Mouse (Mus musculus): Measurements from ENCODE around the gene Gm13275. TPM values are rescaled to one million over a fixed set of nuclear protein-coding genes. Genes with fewer than 3 reads are reported as not detected.
"Not testable (repeated sequence)": the region's sequence is repeated elsewhere in the genome, so short reads cannot be mapped to it uniquely, and the experiment has no call there.

The Gm13275 gene
- polyA plus RNA-seq, 1 experiment from 2014 or later = not detected

DNA sequence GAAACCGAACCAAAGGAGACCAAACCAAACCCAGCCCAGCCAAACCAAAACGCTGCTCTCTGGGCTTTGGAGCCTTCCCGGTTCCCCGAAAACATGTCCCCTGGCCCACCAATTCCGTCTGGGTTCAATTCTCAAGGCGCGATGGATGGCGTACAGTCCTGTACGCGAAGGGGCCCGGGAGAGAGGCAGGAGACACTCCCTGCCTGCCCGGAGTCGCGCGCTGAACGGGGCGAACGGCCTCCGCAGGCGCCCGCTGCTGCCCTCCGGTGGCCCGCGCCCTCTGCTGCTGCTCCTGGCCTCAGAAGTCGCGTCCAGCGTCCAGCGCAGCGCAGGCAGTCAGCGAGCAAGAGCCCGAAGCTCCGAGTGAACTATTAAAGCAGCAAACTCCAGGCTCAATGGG is 20.8 kb upstream of the Gm13275 start, which contains the start of gene Gm13290:
TSS of gene Gm13290 (plus strand) at position 301 of the 400 bp plus-strand sequence.
- WGBS = no CpG with 5 or more reads among the region's 32 CpGs
- not testable (repeated sequence) for H3K4me2 ChIP-seq; H3K27ac ChIP-seq (replicated peaks); H3K4me3 ChIP-seq; H3K27me3 ChIP-seq; ATAC-seq (ENCODE audit: low FRiP score, low read depth); H3K9ac ChIP-seq; H3K36me3 ChIP-seq; H3K4me1 ChIP-seq (replicated peaks); H3K9me3 ChIP-seq

DNA sequence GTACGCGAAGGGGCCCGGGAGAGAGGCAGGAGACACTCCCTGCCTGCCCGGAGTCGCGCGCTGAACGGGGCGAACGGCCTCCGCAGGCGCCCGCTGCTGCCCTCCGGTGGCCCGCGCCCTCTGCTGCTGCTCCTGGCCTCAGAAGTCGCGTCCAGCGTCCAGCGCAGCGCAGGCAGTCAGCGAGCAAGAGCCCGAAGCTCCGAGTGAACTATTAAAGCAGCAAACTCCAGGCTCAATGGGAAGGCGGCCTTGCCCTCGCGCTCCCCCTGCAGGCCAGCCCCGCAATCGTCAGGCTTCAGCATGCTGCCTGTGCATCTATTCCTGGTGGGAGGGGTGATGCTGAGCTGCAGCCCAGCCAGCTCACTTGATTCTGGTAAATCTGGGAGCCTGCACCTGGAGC is 17.7 kb upstream of the Gm13275 start, which contains the start of gene Gm13289:
TSS of gene Gm13289 (plus strand) at position 301 of the 400 bp plus-strand sequence.
- not testable (repeated sequence) for H3K27ac ChIP-seq (replicated peaks); H3K27me3 ChIP-seq; H3K9ac ChIP-seq; H3K9me3 ChIP-seq; ATAC-seq (ENCODE audit: low FRiP score, low read depth); H3K4me3 ChIP-seq; H3K4me1 ChIP-seq (replicated peaks); H3K36me3 ChIP-seq; H3K4me2 ChIP-seq
- WGBS = no CpG with 5 or more reads among the region's 29 CpGs

DNA sequence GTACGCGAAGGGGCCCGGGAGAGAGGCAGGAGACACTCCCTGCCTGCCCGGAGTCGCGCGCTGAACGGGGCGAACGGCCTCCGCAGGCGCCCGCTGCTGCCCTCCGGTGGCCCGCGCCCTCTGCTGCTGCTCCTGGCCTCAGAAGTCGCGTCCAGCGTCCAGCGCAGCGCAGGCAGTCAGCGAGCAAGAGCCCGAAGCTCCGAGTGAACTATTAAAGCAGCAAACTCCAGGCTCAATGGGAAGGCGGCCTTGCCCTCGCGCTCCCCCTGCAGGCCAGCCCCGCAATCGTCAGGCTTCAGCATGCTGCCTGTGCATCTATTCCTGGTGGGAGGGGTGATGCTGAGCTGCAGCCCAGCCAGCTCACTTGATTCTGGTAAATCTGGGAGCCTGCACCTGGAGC is 14.7 kb upstream of the Gm13275 start, which contains the start of gene Gm13272:
TSS of gene Gm13272 (plus strand) at position 301 of the 400 bp plus-strand sequence.
- not testable (repeated sequence) for H3K4me1 ChIP-seq (replicated peaks); H3K36me3 ChIP-seq; H3K9me3 ChIP-seq; ATAC-seq (ENCODE audit: low FRiP score, low read depth); H3K4me3 ChIP-seq; H3K27ac ChIP-seq (replicated peaks); H3K9ac ChIP-seq; H3K4me2 ChIP-seq; H3K27me3 ChIP-seq
- WGBS = no CpG with 5 or more reads among the region's 29 CpGs

DNA sequence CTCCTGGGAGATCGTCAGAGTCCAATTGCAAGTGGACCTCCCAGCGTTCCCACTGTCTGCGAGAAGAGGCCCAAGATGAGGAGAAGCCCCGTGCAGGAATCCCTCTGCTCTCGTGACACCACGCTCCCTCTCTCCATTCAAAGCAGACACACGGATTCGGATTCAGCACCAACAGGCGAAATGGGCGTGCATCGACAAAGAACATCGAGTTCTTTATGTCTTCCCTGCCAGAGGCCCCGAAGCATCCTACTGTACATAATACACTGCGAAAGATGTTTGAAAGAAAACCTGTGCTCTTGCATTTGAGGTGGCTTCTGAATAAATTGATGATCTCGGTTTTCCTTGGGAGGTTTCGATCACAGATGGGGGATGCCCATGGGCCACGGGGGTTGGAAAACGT is 14.0 kb upstream of the Gm13275 start:
- H3K4me3 ChIP-seq; H3K9me3 ChIP-seq; H3K27ac ChIP-seq (replicated peaks); H3K27me3 ChIP-seq; ATAC-seq (ENCODE audit: low FRiP score, low read depth); H3K36me3 ChIP-seq; H3K4me2 ChIP-seq; H3K9ac ChIP-seq; H3K4me1 ChIP-seq (replicated peaks): not testable (repeated sequence)
- WGBS = 50% methylated on average over 16 of the region's 18 CpGs

DNA sequence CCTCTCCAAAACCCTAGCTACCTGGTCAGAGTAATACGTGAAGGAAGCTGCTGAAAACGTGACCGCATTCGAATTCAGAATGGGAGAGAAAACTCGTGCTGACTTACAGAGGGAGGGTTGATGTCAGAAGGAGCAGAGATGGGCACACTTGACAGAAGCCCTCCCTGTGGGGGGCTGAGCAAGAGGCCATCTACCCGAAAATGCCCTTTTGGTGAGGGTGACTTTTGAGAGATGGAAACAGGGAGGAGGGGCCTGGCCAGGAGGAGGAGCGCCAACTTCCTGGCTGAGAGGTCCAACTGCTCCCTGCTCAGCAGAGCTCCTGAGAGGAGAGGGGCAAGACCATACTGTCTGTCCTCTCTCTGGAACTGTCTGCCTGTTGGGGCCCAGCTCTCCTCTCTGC is 12.5 kb upstream of the Gm13275 start, which contains the start of gene Ifnz:
TSS of gene Ifnz (plus strand) at position 301 of the 400 bp plus-strand sequence.
- Histone ChIP-seq H3K4me2 (peak within 1 kb of the TSS; percentile 50), H3K4me3 (0 out of 2 replicates have a peak within 1 kb of the TSS, but pooled peaks have one; percentile 15)
- not testable (repeated sequence) for H3K27me3 ChIP-seq; H3K4me1 ChIP-seq (replicated peaks); H3K9me3 ChIP-seq; H3K36me3 ChIP-seq; H3K27ac ChIP-seq (replicated peaks); ATAC-seq (ENCODE audit: low FRiP score, low read depth); H3K9ac ChIP-seq
- WGBS = 17% methylated on average over 4 of the region's 7 CpGs

DNA sequence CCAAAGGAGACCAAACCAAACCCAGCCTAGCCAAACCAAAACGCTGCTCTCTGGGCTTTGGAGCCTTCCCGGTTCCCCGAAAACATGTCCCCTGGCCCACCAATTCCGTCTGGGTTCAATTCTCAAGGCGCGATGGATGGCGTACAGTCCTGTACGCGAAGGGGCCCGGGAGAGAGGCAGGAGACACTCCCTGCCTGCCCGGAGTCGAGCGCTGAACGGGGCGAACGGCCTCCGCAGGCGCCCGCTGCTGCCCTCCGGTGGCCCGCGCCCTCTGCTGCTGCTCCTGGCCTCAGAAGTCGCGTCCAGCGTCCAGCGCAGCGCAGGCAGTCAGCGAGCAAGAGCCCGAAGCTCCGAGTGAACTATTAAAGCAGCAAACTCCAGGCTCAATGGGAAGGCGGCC is 12.0 kb upstream of the Gm13275 start:
- H3K9me3 ChIP-seq; H3K27me3 ChIP-seq; H3K27ac ChIP-seq (replicated peaks); H3K36me3 ChIP-seq; ATAC-seq (ENCODE audit: low FRiP score, low read depth); H3K4me1 ChIP-seq (replicated peaks); H3K9ac ChIP-seq: not testable (repeated sequence)
- H3K4me3 ChIP-seq = 0 out of 2 replicates have a peak overlapping the region, but pooled peaks have one; percentile 15
- H3K4me2 ChIP-seq = peak overlapping the region; percentile 50
- 0% methylated on average over 3 of the region's 31 CpGs for WGBS

DNA sequence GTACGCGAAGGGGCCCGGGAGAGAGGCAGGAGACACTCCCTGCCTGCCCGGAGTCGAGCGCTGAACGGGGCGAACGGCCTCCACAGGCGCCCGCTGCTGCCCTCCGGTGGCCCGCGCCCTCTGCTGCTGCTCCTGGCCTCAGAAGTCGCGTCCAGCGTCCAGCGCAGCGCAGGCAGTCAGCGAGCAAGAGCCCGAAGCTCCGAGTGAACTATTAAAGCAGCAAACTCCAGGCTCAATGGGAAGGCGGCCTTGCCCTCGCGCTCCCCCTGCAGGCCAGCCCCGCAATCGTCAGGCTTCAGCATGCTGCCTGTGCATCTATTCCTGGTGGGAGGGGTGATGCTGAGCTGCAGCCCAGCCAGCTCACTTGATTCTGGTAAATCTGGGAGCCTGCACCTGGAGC is 8.9 kb upstream of the Gm13275 start, which contains the start of gene Gm13276:
TSS of gene Gm13276 (plus strand) at position 301 of the 400 bp plus-strand sequence.
- not testable (repeated sequence) for H3K27ac ChIP-seq (replicated peaks); H3K4me3 ChIP-seq; H3K36me3 ChIP-seq; ATAC-seq (ENCODE audit: low FRiP score, low read depth); H3K4me2 ChIP-seq; H3K9ac ChIP-seq; H3K4me1 ChIP-seq (replicated peaks); H3K9me3 ChIP-seq; H3K27me3 ChIP-seq
- WGBS = no CpG with 5 or more reads among the region's 27 CpGs

DNA sequence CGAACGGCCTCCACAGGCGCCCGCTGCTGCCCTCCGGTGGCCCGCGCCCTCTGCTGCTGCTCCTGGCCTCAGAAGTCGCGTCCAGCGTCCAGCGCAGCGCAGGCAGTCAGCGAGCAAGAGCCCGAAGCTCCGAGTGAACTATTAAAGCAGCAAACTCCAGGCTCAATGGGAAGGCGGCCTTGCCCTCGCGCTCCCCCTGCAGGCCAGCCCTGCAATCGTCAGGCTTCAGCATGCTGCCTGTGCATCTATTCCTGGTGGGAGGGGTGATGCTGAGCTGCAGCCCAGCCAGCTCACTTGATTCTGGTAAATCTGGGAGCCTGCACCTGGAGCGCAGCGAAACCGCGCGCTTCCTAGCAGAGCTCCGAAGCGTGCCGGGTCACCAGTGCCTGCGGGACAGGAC is 5.9 kb upstream of the Gm13275 start, which contains the start of gene Gm13277:
TSS of gene Gm13277 (plus strand) at position 231 of the 400 bp plus-strand sequence.
- H3K9me3 ChIP-seq; H3K4me1 ChIP-seq (replicated peaks); H3K4me3 ChIP-seq; H3K27ac ChIP-seq (replicated peaks); H3K36me3 ChIP-seq; ATAC-seq (ENCODE audit: low FRiP score, low read depth); H3K27me3 ChIP-seq; H3K9ac ChIP-seq; H3K4me2 ChIP-seq: not testable (repeated sequence)
- no CpG with 5 or more reads among the region's 28 CpGs for WGBS

DNA sequence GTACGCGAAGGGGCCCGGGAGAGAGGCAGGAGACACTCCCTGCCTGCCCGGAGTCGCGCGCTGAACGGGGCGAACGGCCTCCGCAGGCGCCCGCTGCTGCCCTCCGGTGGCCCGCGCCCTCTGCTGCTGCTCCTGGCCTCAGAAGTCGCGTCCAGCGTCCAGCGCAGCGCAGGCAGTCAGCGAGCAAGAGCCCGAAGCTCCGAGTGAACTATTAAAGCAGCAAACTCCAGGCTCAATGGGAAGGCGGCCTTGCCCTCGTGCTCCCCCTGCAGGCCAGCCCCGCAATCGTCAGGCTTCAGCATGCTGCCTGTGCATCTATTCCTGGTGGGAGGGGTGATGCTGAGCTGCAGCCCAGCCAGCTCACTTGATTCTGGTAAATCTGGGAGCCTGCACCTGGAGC is 3.0 kb upstream of the Gm13275 start, which contains the start of gene Gm13278:
TSS of gene Gm13278 (plus strand) at position 301 of the 400 bp plus-strand sequence.
- not testable (repeated sequence) for ATAC-seq (ENCODE audit: low FRiP score, low read depth); H3K4me1 ChIP-seq (replicated peaks); H3K9ac ChIP-seq; H3K27me3 ChIP-seq; H3K9me3 ChIP-seq; H3K27ac ChIP-seq (replicated peaks); H3K4me2 ChIP-seq; H3K4me3 ChIP-seq; H3K36me3 ChIP-seq
- WGBS = no CpG with 5 or more reads among the region's 28 CpGs

DNA sequence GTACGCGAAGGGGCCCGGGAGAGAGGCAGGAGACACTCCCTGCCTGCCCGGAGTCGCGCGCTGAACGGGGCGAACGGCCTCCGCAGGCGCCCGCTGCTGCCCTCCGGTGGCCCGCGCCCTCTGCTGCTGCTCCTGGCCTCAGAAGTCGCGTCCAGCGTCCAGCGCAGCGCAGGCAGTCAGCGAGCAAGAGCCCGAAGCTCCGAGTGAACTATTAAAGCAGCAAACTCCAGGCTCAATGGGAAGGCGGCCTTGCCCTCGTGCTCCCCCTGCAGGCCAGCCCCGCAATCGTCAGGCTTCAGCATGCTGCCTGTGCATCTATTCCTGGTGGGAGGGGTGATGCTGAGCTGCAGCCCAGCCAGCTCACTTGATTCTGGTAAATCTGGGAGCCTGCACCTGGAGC is 2.8 kb downstream of the Gm13275 start, which contains the start of gene Gm13279:
TSS of gene Gm13279 (plus strand) at position 301 of the 400 bp plus-strand sequence.
- not testable (repeated sequence) for ATAC-seq (ENCODE audit: low FRiP score, low read depth); H3K4me3 ChIP-seq
- WGBS = no CpG with 5 or more reads among the region's 28 CpGs

DNA sequence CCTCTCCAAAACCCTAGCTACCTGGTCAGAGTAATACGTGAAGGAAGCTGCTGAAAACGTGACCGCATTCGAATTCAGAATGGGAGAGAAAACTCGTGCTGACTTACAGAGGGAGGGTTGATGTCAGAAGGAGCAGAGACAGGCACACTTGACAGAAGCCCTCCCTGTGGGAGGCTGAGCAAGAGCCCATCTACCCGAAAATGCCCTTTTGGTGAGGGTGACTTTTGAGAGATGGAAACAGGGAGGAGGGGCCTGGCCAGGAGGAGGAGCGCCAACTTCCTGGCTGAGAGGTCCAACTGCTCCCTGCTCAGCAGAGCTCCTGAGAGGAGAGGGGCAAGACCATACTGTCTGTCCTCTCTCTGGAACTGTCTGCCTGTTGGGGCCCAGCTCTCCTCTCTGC is 5.1 kb downstream of the Gm13275 start, which contains the start of gene Gm13285:
TSS of gene Gm13285 (plus strand) at position 301 of the 400 bp plus-strand sequence.
- not testable (repeated sequence) for H3K27ac ChIP-seq (replicated peaks); ATAC-seq (ENCODE audit: low FRiP score, low read depth); H3K4me1 ChIP-seq (replicated peaks); H3K4me3 ChIP-seq; H3K4me2 ChIP-seq; H3K9me3 ChIP-seq; H3K27me3 ChIP-seq; H3K9ac ChIP-seq; H3K36me3 ChIP-seq
- WGBS = 14% methylated on average over 6 of the region's 7 CpGs

More for the DNA sequence above, 2.8 kb downstream of the Gm13275 start, which contains the start of gene Gm13279:
- H3K4me2 ChIP-seq; H3K4me1 ChIP-seq (replicated peaks); H3K36me3 ChIP-seq; H3K27me3 ChIP-seq; H3K27ac ChIP-seq (replicated peaks); H3K9me3 ChIP-seq; H3K9ac ChIP-seq: not testable (repeated sequence)

DNA sequence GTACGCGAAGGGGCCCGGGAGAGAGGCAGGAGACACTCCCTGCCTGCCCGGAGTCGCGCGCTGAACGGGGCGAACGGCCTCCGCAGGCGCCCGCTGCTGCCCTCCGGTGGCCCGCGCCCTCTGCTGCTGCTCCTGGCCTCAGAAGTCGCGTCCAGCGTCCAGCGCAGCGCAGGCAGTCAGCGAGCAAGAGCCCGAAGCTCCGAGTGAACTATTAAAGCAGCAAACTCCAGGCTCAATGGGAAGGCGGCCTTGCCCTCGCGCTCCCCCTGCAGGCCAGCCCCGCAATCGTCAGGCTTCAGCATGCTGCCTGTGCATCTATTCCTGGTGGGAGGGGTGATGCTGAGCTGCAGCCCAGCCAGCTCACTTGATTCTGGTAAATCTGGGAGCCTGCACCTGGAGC is 8.7 kb downstream of the Gm13275 start, which contains the start of gene Gm13287:
TSS of gene Gm13287 (plus strand) at position 301 of the 400 bp plus-strand sequence.
- not testable (repeated sequence) for H3K27ac ChIP-seq (replicated peaks); H3K9ac ChIP-seq; H3K4me2 ChIP-seq; H3K27me3 ChIP-seq; H3K4me1 ChIP-seq (replicated peaks); H3K36me3 ChIP-seq; H3K9me3 ChIP-seq; ATAC-seq (ENCODE audit: low FRiP score, low read depth); H3K4me3 ChIP-seq
- no CpG with 5 or more reads among the region's 29 CpGs for WGBS
